Mouse (Mus musculus) midbrain, postnatal 0 days (tissue): ENCODE data around the gene Syde2. TPM values are rescaled to one million over a fixed set of nuclear protein-coding genes. Genes with fewer than 3 reads are reported as not detected.

Source experiments
- ATAC-seq: fragments of 200-750 bp; cut with Nextera tagmentation; 2 replicates; pipeline ENCODE4 v1.8.0; 2017; ENCODE audit warnings: moderate number of reproducible peaks, mild to moderate bottlenecking, moderate TSS enrichment, moderate library complexity; ENCODE audit not compliant: low FRiP score
- DNase-seq: peaks from one replicate; pipeline ENCODE4 v3.0.0-alpha.2; 2015; ENCODE audit warnings: low spot score
- H3K27ac ChIP-seq: fragments of 300-500 bp; sonication (generic); 2 replicates; pipeline ENCODE4 v1.5.1; 2014; ENCODE audit warnings: low read depth, mild to moderate bottlenecking, low read length, mixed read lengths
- H3K27me3 ChIP-seq: fragments of 300-500 bp; sonication (generic); 2 replicates; pipeline ENCODE4 v1.6.1; 2014; ENCODE audit warnings: low read length, control low read depth, mixed read lengths; ENCODE audit not compliant: insufficient read depth
- H3K36me3 ChIP-seq: fragments of 300-500 bp; sonication (generic); 2 replicates; pipeline ENCODE4 v1.6.1; 2014; ENCODE audit warnings: low read length, control low read depth, mixed read lengths; ENCODE audit not compliant: insufficient read depth
- H3K4me1 ChIP-seq: fragments of 300-500 bp; sonication (generic); 2 replicates; pipeline ENCODE4 v1.6.1; 2014; ENCODE audit warnings: mild to moderate bottlenecking, control low read depth, antibody characterized with exemption, low read length, mixed read lengths; ENCODE audit not compliant: insufficient read depth
- H3K4me2 ChIP-seq: fragments of 300-500 bp; sonication (generic); 2 replicates; pipeline ENCODE4 v1.6.1; 2014; ENCODE audit warnings: low read depth, mild to moderate bottlenecking, low read length, mixed read lengths; ENCODE audit not compliant: poor library complexity, severe bottlenecking
- H3K4me3 ChIP-seq: fragments of 300-500 bp; sonication (generic); 2 replicates; pipeline ENCODE4 v1.5.1; 2014; ENCODE audit warnings: low read depth, mild to moderate bottlenecking, low read length, moderate library complexity
- H3K9ac ChIP-seq: fragments of 300-500 bp; sonication (generic); replicated peaks from 2 replicates; pipeline ENCODE4 v1.6.1; 2014; ENCODE audit warnings: mild to moderate bottlenecking, low read length, moderate library complexity, mixed read lengths; ENCODE audit not compliant: poor library complexity, severe bottlenecking
- H3K9me3 ChIP-seq: fragments of 300-500 bp; sonication (generic); 2 replicates; pipeline ENCODE4 v1.6.1; 2016; ENCODE audit warnings: low read length, control low read depth
- CTCF ChIP-seq: IDR thresholded peaks from 2 replicates; pipeline ENCODE4 v1.5.1; 2016; ENCODE audit warnings: antibody characterized with exemption, mild to moderate bottlenecking
- WGBS: fragments of 180-500 bp; shearing (Covaris S2); extraction: QIAGEN DNeasy Blood & Tissue Kit; methylation state at CpG from one replicate; pipeline ENCODE4 v1.1.7; 2014; 5-methylcytosine and 5-hydroxymethylcytosine counted together
- polyA plus RNA-seq: library from polyadenylated mRNA; unstranded; fragments of >200 nt; fragmentation: Nextera tagmentation; extraction: Ambion mirVana; gene quantifications from 2 replicates; pipeline ENCODE4 v1.2.1, GENCODE M21; 2015
- total RNA-seq: library from RNA; depleted of rRNA; stranded (reverse); fragments of >200 nt; gene quantifications from 2 replicates; pipeline ENCODE4 v1.2.3, GENCODE M21; 2014; rRNA removed

Syde2 gene
- 4.2 and 4.7 TPM in 2 replicates for total RNA-seq
- 0.28 and 0.32 TPM in 2 replicates for polyA plus RNA-seq

DNA sequence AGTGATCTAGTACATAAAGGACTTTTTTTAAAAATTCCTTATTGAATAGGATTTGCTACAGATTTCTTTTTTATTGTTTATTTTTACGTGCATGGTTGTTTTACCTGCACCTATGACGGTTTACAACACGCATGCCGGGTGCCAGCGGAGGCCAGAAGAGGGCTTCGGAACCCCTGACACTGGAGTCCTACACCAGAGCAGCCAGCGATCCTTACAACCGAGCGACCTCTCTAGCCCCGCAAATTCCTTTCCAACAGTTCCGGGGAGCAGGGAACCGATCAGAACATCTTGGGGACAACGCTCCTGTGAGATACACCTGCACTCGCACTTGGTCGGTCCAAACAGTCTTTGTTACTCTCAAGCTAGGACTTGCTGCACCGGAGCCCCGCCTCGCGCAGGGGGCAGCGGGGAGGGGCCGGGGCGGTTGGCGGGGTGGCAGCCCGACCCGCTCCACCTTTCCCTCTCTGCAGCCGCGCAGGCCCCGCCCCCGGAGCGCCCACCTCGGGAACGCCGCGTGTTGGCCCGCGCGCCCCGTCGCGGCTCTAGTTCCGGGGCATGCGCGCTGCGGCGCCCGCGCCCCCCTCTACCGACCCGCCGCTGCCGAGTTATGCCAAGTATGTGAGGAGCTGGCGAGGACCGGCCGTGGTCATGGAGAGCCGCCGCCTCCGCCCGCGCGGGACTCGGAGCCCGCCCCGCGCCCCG lies at the start of gene Syde2:
Gene Syde2 (plus strand): TSS at position 603 of the 702 bp plus-strand sequence.
- Histone ChIP-seq H3K9ac (peak within 1 kb of the TSS; percentile 65), H3K27ac (peak within 1 kb of the TSS; percentile 32; the same call in 1 of the 2 replicates), H3K9me3 (no peaks in the 10 kb centered on the region), H3K4me2 (peak within 1 kb of the TSS; percentile 69), H3K4me1 (no peaks in the 10 kb centered on the region), H3K4me3 (peak within 1 kb of the TSS; percentile 66), H3K36me3 (no peaks in the 10 kb centered on the region), H3K27me3 (peaks cover 14% of the 10 kb centered on the region)
- DNase-seq (peak; percentile 72), ATAC-seq (peak; percentile 86)
- no peak for TF ChIP-seq CTCF
- under 1% methylated on average over 53 of the region's 65 CpGs for WGBS

DNA sequence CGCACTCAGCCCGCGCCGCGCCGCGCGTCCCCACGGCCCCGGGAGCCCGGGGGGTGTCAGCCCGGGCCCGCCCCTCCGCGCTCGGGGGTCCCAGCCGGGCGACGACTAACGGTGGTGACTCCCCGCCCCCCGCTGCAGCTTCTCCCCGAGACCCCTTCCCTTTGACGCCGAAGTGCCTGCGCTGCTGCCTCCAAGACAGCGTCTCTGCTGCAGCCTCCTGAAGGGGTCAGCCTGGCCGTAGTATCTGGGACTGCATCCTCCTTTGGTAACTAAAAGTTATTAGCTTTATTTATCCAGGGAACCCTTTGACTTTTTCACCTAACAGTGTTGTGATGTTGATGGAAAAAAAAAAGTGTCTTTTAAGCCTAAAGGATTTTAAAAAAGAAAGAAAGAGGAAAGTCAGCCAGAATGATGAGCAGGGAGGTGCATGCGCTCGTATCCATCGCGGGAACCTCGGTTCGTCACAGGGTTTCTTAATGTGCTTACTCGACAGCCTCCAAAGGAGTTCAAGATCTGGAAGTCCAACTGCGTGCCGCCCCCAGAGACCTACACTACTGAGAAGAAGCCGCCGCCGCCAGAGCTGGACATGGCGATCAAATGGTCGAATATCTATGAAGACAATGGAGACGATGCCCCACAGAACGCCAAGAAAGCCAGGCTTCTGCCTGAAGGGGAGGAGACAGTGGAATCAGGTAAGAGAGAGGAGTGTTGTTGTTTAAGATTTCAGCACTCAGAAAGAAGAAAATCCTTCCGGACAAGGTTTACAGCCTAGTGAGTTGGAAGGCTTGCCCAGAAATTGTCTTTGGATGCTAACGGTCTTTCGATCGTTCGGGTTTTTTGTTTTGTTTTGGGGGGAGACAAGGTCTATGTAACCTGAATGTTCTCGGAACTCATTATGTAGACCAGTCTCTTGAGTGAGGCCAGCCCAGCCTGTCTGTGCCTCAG lies 49.0 kb upstream of the Syde2 start:
- H3K9me3 ChIP-seq = no peaks in the 10 kb centered on the region
- peak overlapping the region; percentile 99 for H3K4me3 ChIP-seq
- ATAC-seq = peak; percentile 44; the same call in 1 of the 2 replicates
- WGBS = 19% methylated on average over 49 of the region's 50 CpGs
- peak overlapping the region; percentile 84 for H3K4me2 ChIP-seq
- H3K27ac ChIP-seq = peak overlapping the region; percentile 80
- H3K9ac ChIP-seq = peak overlapping the region; percentile 89
- peak; percentile 12 for DNase-seq
- no peaks in the 10 kb centered on the region for H3K27me3 ChIP-seq
- peaks cover 8% of the 10 kb centered on the region; the same call in 1 of the 2 replicates for H3K4me1 ChIP-seq
- H3K36me3 ChIP-seq = no peaks in the 10 kb centered on the region
- peak; percentile 35 for TF ChIP-seq CTCF

- peak overlapping the region; percentile 84 for H3K4me2 ChIP-seq
- TF ChIP-seq CTCF = no peak
- peaks cover 8% of the 10 kb centered on the region; the same call in 1 of the 2 replicates for H3K4me1 ChIP-seq
- H3K27ac ChIP-seq = no peak overlapping the region
- ATAC-seq (no peak), DNase-seq (no peak)
- no peak overlapping the region for H3K4me3 ChIP-seq
- H3K27me3 ChIP-seq = no peaks in the 10 kb centered on the region
- no peaks in the 10 kb centered on the region for H3K9me3 ChIP-seq
- 83% methylated on average over 12 of the region's 12 CpGs for WGBS
- no peak overlapping the region for H3K9ac ChIP-seq
- H3K36me3 ChIP-seq = peaks cover 3% of the 10 kb centered on the region
Observed at GRCm38 (mm10) chr3:145939402-145939801, 48.3 kb upstream of the Syde2 start.

DNA sequence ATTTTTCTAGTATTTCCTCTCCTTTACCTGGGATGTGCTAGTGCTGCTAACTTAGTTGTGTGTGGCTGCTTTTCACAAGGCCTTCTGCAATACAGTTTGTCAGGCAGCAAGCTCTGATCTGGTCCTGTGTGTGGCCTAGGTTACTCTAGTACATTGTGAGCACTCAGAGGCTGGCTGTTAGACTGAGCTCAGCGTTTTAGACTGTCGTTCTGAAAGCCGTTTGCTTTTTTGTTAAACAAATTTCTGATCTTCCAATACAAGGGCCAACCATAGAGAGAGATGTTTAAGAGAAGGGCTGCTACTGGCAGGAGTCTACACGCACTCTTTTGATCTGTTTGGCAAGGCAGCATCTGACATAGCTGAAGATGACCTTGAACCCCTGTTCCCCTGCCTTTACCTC lies 47.7 kb upstream of the Syde2 start:
- 77% methylated on average over 4 of the region's 4 CpGs for WGBS
- no peak overlapping the region for H3K27ac ChIP-seq
- no peak overlapping the region for H3K9ac ChIP-seq

DNA sequence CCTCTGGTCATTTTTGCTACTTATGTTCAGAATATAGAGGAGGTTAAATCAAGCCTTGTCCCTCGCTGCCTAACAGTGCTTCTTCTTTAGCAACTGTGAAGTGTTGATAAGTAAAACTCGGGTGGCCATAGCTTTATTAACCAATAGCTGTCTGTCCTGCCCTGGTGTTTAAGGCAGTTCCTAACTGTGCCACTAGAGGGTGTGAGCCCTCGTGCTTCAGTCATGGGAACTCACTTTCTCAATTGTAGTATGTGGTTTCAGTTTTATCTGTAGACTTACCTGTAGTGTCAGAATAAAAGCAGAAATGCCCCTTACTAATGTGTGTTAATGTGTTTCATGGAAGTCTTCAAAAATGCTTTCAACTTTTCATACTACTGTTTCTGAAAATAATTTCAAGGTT lies 45.7 kb upstream of the Syde2 start:
- no peak overlapping the region for H3K27ac ChIP-seq
- WGBS = 11% methylated on average over 3 of the region's 3 CpGs
- peak; percentile 95 for TF ChIP-seq CTCF
- peak; percentile 66 for DNase-seq
- H3K4me1 ChIP-seq = peaks cover 8% of the 10 kb centered on the region; the same call in 1 of the 2 replicates
- H3K4me2 ChIP-seq = no peak overlapping the region
- no peak overlapping the region for H3K9ac ChIP-seq
- no peak for ATAC-seq
- no peaks in the 10 kb centered on the region for H3K9me3 ChIP-seq
- peaks cover 4% of the 10 kb centered on the region for H3K36me3 ChIP-seq
- no peaks in the 10 kb centered on the region for H3K27me3 ChIP-seq
- H3K4me3 ChIP-seq = no peak overlapping the region

More for the DNA sequence above, 47.7 kb upstream of the Syde2 start:
- no peak for ATAC-seq
- TF ChIP-seq CTCF = no peak
- H3K4me3 ChIP-seq = no peak overlapping the region
- no peaks in the 10 kb centered on the region for H3K9me3 ChIP-seq
- H3K36me3 ChIP-seq = peaks cover 4% of the 10 kb centered on the region
- no peak for DNase-seq
- H3K27me3 ChIP-seq = no peaks in the 10 kb centered on the region
- no peak overlapping the region for H3K4me2 ChIP-seq
- H3K4me1 ChIP-seq = peaks cover 8% of the 10 kb centered on the region; the same call in 1 of the 2 replicates
